Mouse (Mus musculus) right cerebral cortex, adult 2 months (tissue): ENCODE measurements at regions not wholly inside any gene's neighbourhood (a gene's known extent, or its start where the extent isn't known, plus 50 kb on each side); places are given as distances from the start of the nearest gene placed in this dataset.
A peak's percentile ranks its signal among the peaks of the same experiment; 100 is the strongest.

Experiments
- DNase-seq, 2 experiments: peaks; one replicate each; pipeline ENCODE4 v3.0.0; 2021 to 2022; ENCODE audit warnings: low spot score in 2 of 2

DNA sequence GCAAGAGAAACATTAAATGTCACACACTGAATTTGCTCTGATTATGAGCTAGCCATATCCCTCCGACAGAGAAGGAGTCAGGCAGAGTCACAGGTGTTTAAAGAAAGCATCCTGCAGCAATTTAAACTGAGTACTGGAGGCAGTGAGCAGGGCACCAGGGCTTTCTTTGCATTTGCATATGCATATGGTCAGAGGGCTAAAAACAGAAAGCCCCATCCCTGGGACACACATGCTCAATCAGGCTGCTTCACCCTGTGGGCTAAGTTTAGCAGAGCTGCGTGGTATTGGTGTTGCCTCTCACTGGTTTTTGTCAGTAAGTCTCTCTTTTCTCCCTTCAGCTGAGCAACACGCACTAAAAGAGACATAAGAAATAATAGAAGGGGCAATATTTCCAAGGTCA, 289.9 kb upstream of the Rps6ka3 start:
- peak in 1 of 2 experiments; percentile 32 for DNase-seq

DNA sequence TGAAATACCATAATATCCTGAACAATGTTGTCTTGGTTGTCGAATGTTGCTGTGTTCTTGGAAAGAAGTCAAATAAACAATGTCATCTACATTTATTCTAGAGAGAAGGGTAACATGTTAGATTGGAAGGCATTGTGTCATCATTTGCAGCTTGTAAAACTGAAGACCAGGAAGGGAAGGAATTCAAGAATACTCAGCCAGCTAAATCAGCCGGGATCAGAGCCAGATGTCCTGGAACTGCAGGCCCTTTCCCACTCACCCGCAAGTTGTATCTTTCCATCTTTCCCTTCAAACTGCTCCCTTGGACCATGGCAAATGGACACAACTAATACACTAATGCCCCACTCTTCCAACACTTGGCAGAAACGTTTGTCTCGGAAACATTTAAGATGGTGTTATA, 288.7 kb upstream of the Rps6ka3 start:
- DNase-seq: no peak

DNA sequence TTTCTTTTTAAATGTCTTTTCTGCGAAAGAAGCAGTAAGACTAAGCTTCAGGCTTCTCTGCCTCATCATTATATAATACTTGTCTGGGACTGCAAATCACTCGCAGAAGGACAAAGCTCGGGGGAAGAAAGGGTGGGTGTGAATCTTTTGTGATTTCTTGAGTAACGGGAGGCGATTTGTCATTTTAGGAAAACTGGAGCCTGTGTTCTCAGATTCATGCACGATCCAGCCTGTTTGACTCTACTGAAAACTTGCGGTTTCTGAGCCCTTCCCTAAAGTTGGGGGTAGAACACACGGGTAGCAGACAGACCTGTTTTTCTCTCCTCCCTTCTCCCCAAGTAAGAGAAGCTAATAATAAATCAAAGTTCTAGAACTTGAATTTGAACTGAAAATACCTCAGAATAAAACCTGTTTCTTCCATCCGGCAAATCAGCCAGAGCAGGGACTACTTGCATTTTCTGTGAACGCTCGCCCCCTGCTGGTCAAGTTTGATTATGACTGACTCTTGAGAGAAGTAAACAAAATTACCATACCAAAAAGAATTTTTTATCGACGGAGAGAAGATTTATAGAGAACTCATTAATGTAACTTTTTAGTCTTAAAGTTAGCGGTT, 288.2 kb upstream of the Rps6ka3 start:
- peak; percentile 78 to 94 for DNase-seq

DNA sequence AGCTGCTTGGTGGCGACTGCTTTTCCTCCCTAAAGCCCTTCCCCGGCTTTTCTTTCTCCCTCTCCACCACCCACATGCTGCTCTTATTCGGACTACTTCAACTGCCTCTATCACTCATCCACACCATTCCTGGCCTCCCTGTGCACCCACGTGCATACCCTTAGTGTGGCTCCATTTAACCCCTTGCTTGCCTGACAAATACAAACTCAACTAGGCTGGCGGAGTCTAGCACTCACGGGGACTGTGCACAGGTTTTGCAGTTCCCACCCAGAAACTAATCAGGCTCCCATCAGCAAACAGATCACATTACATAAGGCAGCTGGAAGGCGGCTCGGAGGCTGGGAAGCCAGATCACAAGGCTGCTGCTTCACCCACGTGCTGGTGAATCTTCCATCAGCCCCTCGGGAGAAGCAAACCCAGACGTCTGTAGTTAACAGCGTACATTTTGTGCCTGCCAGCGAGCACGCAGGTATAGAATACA, 287.0 kb upstream of the Rps6ka3 start:
- DNase-seq: peak; percentile 65 to 70

DNA sequence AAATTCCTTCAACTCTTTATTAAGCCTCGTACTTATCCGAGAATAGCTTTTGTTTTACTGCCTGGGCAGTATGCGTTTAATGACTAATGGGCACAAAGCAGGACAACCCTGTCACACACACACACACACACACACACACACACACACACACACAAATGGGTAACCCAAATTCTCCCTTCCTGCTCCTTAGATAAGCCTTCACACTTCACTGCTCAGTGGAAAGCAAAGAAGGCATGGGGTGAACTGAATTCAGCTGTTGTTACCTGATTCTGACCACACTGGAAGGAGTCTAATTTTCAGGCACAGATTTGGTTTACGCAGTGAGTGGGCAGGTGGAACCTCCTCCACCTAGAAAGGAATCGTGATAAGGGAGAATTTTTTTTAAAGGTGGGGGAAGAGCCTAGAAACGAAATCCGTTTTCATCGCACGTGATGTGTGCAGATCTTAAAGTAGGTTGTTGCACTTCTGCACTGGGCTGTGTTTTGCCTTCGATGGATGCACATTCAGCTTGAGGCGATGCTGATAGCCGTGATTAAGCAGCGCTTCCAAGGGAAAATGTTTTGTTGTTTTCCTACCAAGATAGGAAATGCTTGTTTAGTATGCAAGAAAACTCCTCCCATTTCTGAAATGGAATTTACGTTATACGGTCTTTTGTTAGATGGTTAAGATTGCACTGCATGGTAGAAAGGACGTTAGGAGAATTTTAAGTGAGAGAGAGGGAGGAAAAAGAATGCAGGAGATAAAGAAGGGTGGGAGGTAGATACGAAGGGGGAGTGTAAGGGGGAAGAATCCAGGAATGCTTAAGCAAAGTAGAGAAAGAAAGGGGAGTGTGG, 286.2 kb upstream of the Rps6ka3 start:
- peak; percentile 16 to 52 for DNase-seq

DNA sequence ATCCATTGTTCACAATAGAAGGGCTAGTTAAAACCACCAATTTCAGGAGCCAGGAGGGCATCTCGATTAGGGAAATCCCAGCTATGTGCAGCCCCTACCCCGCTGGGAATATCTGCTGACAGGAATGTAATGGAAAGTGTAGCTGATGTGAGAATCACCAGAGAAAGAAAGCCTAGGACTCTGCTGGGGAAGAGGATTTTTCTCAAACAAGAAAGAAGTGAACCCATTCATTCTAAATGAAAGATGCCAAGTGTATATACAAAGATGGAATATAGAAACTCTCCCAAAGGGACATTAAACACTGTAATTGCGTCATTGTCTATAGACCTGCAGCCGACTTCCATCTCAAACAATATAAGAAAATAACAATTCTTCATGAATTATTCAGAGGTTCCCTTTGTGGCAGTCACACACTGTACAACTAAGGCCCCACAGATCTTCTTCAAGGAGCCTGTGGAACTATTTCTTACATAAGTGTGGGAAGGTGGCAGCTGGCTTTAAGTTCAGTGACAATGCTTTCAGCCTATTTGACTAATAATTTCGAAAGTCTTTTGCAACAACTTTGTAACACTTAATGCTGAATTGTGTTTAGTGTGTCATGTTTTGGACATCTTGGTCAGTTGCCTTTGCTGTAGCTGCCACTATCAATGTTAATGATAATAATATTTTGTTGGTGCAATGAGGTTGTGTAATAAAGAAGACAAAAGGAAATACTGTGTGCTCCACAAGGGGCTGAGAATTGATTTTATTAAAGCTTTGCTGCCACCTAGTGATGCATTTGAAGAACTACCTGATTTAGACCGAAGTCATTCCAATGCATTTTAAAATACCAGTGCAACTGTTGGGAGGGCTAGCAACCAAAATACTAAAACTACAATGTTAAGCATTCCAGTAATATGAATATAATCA, 285.4 kb upstream of the Rps6ka3 start:
- DNase-seq: no peak

DNA sequence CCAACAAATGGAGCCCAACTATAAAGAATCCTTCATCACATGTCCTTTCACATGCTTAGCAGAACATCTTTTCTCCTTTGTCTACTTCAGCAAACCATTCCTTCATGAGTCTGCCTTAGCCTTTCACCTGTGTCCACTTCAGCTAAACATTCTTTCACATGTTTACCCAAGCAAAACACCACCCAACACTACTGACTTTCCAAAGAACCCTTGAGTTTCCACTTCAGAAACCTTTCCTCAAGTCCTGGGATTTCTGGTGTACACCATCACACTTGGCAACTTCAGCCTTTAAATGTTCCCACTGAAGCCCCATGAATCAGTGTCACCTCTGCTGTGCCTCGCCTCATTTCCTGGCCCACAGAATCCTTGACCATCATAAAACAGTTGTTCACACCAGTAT, 278.2 kb upstream of the Rps6ka3 start:
- DNase-seq: no peak

DNA sequence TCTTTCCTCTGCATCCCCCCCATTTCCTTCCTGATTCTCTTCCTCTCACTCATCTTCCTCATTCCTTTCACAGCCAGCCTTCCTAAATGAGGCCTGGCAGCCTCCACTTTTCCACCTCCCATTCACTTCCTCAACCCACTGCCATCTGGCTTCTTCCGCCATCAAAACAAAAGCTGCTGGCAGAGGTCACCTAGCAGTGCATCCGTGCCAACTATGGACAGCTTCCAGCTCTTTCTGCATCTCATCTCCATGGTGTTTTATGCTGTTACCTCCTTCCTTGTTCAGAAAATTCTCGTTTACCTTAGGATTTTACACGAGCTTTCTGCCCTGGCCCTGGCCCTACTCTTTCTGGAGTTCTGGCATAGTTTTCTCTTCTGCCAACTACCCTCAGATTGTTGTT, 262.9 kb upstream of the Rps6ka3 start:
- no peak for DNase-seq

DNA sequence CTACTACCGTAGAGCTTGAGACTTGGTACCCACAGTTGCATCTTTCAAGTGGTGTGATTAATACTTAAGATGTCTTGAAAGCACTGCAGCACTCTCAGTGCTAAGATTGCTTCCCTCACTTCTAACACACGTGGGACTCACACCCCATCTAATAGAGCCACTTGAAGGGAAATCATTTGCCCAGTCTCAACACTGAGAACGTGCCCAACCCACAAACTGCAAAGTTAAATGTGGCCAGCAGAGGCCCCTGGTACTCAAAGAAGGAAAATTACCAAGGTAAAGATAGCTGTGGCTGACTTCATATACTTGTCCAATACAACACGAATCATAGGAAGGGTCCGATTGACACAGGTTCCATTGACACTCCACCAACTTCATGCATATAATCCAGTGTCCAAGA, 238.4 kb upstream of the Rps6ka3 start:
- DNase-seq: peak; percentile 27 to 36

DNA sequence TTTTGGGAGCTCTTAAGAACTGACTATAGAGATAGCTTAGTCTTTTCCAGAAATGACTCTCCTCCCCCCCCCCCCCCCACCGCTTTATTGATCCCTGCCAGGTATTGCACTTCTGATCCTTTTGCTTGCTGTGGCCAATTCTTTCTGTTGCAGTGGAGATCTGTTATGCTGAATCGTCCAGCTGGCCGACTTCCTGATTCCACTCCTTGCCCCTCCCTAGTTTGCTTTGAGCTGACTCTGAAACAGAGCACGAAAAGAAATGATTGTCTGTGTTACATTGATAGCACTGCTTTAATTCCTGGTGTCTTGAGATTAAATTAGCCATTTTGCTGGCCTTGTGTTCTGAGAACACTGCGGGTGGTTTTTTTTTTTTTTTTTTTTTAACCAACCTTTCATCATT, 233.5 kb upstream of the Rps6ka3 start:
- DNase-seq: no peak

DNA sequence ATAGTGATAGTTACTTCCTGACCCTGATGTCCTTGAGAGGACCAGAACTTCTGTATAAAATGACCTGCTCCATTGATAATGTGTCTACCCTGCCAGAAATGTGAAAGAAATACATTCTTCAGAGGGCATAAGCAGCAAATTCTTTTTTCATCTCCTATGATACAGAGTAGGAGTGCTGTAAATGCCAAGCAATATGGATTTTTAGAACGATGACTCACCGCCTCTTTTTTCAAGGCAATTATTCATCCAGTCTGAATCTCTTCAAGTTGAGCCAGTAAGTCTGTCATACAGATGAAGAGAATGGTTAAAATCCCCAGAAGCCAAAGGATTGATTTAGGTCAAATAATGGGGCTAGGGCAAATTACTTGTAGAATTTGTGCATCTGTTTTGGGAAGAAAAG, 225.4 kb upstream of the Rps6ka3 start:
- peak in 1 of 2 experiments; percentile 24 for DNase-seq

DNA sequence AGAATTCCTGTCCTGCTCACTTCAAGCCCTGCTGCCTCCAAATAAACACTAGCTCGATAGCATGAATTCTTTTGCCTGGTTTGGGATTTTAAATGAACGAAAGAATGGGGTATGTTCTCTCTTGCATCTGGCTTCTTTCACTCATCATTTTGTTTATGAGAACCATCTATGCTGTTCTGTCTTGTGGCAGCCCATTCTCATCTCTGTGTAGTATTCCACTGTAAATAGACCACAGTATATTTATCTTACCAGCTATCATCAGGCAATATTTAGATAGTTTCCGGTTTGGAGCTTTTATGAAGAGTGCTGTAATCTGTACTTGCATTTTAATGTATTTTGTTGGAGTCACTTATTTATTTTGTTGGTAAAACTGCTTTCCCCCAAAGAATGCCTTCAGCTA, 222.4 kb upstream of the Rps6ka3 start:
- no peak for DNase-seq

DNA sequence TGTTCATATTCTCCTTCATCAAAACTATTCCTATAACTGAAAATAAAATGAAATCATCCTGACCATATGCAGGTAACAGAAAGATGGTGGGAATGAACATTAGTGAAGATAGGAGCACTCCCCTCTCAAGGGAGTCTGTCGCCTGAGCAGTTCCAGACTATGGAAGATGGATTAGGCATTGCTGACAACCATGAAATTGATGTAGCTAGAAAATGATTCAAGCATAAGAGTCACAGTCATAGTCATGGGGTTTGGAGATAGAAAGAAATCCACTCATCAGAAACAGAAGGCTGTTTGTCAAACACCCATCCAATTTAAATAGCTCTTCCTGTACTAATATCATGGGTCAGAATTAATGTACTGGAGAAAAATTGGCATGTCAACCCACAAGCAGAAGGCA, 191.2 kb upstream of the Rps6ka3 start:
- DNase-seq: no peak

DNA sequence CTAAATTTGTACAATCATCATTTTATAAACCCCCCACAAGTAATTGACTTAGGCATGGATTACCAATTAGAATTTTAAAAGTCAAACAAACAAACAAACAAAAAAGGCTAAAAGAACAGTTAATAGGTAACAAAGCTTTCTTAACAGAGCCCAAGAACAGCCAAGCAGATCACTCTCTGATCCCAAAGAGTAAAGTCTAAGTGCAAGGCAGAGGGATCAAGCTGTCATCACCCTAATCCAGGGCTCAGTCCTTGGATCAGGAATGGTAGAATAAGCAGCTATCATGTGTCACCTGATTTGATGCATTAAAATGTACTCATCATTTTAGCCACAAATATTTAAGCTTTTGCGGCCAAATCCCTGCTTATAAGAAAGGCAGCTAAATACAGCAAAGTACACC, 183.8 kb upstream of the Rps6ka3 start:
- no peak for DNase-seq

DNA sequence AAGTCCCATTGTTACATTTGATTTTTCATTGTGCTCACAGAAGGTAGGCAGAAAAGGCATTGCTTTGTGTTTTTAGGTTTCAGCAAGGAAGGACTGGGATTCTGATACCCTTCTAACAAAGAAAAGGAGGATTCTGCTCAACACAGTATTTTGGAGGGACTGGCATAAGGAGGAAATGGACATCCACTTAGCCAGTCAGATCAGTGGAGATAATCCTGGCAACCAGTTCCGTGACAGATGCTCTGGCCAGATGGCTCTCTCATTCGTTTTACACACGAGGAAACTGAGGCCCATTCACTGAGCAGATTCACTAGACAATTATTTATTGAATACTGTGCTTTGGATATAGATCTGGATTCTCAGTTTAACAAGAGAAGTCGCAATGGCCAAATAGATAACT, 178.2 kb upstream of the Rps6ka3 start:
- DNase-seq: no peak

DNA sequence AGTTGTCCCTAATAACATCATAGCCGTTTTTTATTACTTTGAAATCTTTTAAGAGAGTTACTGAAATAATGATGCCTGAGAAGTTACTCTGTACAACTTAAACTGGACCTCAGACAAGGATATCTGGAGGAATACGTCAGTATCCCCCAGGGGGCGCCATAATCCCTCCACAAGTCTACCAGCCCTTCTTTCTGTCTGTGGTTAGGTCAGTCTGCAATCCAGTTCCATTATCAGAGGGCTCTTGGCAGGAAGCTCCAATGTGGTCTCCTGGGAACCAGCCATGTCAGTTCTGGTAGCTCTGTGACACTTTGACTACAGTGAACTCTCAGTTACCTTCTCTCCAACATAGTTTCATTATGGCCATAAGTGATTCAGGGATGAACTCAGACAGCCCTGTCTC, 166.7 kb upstream of the Rps6ka3 start:
- peak; percentile 10 to 36 for DNase-seq

DNA sequence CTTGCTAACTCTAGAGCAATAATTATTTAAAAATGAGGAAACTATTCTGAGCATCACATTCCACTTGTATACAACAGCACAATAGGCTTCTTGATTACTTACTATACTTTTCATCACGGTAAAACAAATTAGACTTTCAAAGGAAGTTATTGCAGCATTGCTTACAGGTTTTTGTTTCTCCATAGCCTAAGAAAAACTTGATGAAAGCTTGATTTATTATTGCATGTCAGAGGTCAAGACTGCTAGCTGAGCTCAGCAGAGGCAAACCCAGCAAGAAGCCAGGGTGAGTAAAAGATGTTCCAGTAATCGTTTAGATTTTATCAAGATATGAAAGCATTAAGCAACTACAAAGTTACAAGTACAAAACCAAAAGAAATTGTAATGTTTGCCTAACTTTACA, 162.2 kb upstream of the Rps6ka3 start:
- no peak for DNase-seq

DNA sequence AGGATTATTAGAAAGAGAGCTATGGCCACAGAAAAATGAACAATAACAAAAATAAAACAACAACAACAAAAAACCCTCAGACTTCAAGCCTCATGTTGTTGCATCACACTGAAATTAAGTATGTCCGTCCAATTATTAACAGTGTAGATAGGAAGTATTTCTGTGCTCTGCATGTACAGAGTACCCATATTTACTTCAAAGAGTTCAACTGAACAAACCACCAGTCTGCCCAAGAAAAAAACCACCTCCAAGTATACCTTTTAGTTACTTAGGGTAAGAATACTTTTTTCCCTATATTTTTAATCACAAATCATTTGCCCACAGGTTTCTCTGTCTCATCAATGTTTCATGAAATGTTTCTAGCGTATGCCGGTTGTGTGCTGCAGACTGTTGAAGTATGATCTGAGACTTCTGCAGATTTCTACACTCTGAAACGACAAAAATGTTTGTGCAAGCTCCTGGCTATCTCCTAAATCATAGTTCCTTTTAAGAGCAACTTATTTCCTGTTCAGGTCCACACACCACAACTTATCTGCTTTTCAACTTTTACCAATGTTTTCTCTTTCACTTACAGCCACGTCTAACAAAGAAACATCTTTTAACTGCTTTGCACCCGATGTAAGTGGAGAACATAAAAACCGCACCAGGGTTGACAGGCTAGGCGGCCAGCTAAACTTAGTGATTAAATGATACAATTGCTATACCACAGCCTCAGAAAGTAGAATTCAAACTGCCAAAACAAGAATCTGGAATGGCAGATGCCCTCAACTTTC, 154.2 kb upstream of the Rps6ka3 start:
- DNase-seq: no peak

DNA sequence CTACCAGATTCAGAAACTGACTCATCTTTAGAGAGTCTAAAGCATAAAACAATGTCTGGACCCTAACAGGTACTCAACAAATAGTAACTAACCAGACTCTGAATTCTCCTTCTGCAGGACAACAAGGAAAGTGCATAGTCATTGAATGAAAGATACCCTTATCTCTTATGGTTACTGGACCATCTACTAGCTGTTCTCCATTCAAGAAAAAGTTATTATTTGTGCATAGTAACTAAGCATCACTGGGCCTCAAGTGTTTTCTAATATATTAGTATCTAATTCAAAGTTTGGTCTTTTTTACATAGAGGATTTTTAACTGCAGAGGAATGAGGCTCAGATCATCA, 153.7 kb upstream of the Rps6ka3 start:
- DNase-seq: no peak

DNA sequence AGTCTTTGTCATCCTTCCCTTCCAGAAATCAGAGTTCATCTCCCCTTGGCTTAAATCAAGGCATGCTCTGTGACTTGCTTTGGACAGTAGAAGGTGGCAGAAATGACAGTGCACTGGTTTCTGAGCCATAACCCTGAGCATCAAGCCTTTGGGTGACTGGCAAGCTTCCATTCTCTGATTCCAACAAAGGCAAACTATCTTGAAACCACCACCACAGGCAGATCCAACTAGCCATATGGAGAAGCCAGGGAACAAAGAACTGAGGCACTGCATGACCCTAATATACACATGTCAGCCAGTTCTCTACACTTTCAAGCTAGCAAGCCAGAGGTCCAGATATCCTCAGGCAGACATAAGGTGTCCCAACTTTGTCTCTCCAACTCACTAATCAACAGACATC, 151.2 kb upstream of the Rps6ka3 start:
- no peak for DNase-seq

DNA sequence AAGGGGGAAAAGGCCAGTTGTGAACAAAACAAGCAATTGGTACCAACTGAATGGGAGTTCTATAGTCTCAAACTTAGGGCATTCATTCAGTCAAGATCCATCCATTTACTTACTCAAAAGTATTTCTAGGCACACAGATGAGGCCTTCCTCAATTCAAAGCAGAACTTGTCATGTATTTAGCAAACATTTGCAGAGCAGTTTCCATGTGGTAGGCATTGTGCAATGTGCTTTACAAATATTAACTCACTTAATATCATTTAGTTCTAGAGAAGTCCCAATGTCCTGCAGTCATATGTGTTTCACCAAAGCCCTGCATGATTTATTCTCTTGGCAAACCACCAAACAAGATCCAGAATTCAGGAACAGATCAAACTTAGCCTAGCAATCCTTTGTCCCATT, 148.8 kb upstream of the Rps6ka3 start:
- DNase-seq: no peak

DNA sequence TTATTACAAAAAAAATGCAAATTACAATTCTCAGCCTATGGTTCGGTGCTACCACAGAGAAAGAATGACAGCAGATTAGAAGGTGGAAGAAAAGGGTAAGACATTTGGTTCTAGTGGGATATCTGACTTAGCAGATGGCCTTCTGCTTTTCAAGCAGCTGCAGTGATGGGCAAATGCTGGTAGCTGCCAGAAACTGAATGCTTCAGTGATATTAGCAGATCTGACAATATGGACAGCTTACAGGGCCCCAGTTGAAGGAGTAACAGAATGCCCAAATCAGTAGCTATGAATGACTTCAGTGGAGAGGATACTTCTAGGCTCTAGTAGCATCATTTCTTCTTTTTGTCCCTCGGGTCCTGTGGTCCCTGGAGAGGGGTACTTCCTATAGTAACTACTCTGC, 143.9 kb upstream of the Rps6ka3 start:
- no peak for DNase-seq
